Comparison of ENCODE assay signal across 8 mouse cellular contexts in the genomic region with DNA sequence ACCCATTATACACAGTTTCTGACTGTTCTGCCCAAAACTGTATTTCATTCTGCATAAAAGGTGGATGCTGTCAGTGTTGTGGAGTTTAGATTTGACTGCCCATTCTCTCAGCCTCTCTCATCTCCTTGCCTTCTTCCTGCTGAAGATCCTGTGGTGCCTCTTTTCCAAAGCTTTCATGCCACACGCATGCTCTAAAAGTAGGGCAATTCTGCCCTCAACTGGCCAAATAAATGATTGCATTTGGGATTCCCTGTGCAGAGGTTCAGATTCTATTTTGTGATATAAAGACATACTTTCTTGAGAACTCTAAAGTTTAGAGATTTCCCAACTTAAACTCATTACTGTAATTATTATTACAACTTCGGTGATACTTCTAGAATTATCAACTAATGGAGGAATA.
DNase-seq lines count a peak whose midpoint lies in the region; ATAC-seq and TF ChIP-seq lines count a peak whose summit lies in the region.

No protein-coding gene starts in this region.

- no peaks in the 10 kb centered on the region for H3K9me3 ChIP-seq in midbrain, embryonic 15.5 days

- H3K27me3 ChIP-seq in cerebellum, adult 2 months (ENCODE audit: control insufficient read depth, insufficient read depth, low read length), result no peaks in the 10 kb centered on the region
- no peaks in the 10 kb centered on the region for H3K27me3 ChIP-seq in midbrain, embryonic 15.5 days (replicated peaks)

- no peak overlapping the region for H3K4me2 ChIP-seq in midbrain, embryonic 15.5 days

- ATAC-seq in midbrain, embryonic 15.5 days (replicated peaks), result peak; percentile 77
- no peak for ATAC-seq in monocyte, adult 5-6 weeks (replicated peaks; ENCODE audit: insufficient number of reproducible peaks, low FRiP score, low TSS enrichment, poor library complexity, severe bottlenecking)
- ATAC-seq in erythroid progenitor cell, adult 5-6 weeks (replicated peaks; ENCODE audit: low FRiP score, poor library complexity, severe bottlenecking), result no peak

- H3K4me3 ChIP-seq in cerebellum, adult 2 months (replicated peaks; ENCODE audit: insufficient read depth, low read depth, low read length), result no peak overlapping the region
- H3K4me3 ChIP-seq in midbrain, embryonic 15.5 days, result no peak overlapping the region

- no peaks in the 10 kb centered on the region for H3K36me3 ChIP-seq in midbrain, embryonic 15.5 days (replicated peaks)

- no peak overlapping the region for H3K27ac ChIP-seq in cerebellum, adult 2 months (ENCODE audit: insufficient read depth, low read length)
- H3K27ac ChIP-seq in midbrain, embryonic 15.5 days, result no peak overlapping the region

- no peak for TF ChIP-seq POLR2A in cerebellum, adult 2 months (IDR thresholded peaks at IDR 0.05; ENCODE audit: borderline replicate concordance, insufficient read depth, low read length)

- H3K9ac ChIP-seq in midbrain, embryonic 15.5 days, result no peak overlapping the region

- WGBS in cerebellum, adult 2 months, result 18% methylated on average over 2 of the region's 2 CpGs
- 13% methylated on average over 2 of the region's 2 CpGs for WGBS in midbrain, embryonic 15.5 days

- DNase-seq in urinary bladder, postnatal 25 days (ENCODE audit: low spot score), result peak; percentile 11
- no peak for DNase-seq in urinary bladder, postnatal 10 days (ENCODE audit: low spot score)
- peak; percentile 49 to 59 for DNase-seq in cerebellum, adult 2 months
- peak; percentile 45 to 92 for DNase-seq in frontal cortex, adult 2 months (ENCODE audit: extremely low spot score in 1 of 2, low spot score in 1 of 2)
- peak; percentile 26 to 69 for DNase-seq in layer of hippocampus, postnatal 25 days (ENCODE audit: extremely low spot score in 1 of 2, low spot score in 1 of 2)

- TF ChIP-seq CTCF in cerebellum, adult 2 months (IDR thresholded peaks at IDR 0.05; ENCODE audit: borderline replicate concordance, insufficient read depth, low read depth, low read length), result peak; percentile 53; the same call in 1 of the 2 replicates

- H3K4me1 ChIP-seq in cerebellum, adult 2 months (ENCODE audit: control insufficient read depth, insufficient read depth, low read length), result no peaks in the 10 kb centered on the region
- H3K4me1 ChIP-seq in midbrain, embryonic 15.5 days, result 0 out of 2 replicates have a peak, but pooled peaks cover 3% of the 10 kb centered on the region
